Mouse (Mus musculus) regulatory T cell (primary cell): ENCODE results near the gene Birc5.
"Not testable (repeated sequence)": the region's sequence is repeated elsewhere in the genome, so short reads cannot be mapped to it uniquely, and the experiment has no call there.

Source experiments
- in situ Hi-C: fragments of 300-600 bp; cut with MboI, MseI; formaldehyde crosslinking; loops from one replicate; pipeline ENCODE4 v1.15.1; 2025; ENCODE audit warnings: high pct_unique_total_duplicates

Gene Birc5

GRCm38 (mm10) chr11:117848985-117849671, at the start of gene Birc5:
Gene Birc5 (plus strand): TSS chr11:117849251.
- in situ Hi-C loops: no loop called here

GRCm38 (mm10) chr11:117800038-117800437, 49.0 kb upstream of the Birc5 start:
- in situ Hi-C loops: no loop called here

- in situ Hi-C loops: no loop called here
These were observed 47.4 kb upstream of the Birc5 start for GRCm38 (mm10) chr11:117801650-117802049.

DNA sequence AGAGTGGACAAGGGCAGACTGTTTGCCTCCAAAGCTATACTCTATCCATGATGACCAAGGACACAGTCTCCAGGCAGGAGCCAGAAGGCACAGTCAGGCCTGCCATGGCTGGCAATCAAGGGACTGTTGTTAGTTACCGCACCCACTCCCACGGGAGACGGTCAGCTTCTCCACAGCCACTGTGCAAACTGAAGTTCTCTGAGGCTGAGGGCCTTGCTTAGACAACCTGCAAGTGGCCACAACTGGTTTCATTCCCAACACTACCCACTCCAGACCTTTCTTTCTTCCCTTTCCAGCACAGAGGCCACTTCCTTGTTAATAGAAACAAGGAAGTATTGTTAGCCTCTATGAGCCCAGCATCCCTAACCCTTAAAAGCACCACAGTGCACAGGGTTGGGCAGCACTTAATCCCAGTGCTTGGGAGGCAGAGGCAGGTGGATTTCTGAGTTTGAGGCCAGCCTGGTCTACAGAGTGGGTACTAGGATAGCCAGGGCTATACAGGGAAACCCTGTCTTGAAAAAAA, 45.8 kb upstream of the Birc5 start:
- in situ Hi-C loops: no loop called here

DNA sequence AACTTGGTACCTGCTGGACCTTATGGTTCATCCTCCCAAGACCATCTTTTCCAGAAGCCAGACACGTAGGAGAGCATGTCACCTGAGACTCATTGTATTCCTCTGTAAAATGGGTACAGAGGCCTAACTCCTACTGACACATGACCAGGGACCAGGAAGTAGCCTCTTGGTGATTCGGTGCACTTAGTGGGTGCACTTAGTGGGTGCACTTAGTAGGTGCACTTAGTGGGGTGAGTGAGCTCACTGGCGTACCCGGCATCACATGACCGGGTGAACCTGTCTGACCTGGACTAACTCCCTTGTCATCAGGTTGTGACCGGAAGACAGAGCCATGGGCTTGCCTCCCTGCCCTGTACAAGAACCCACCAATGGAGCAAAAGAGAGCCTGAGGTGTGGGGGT, 42.3 kb upstream of the Birc5 start:
- in situ Hi-C loops: no loop called here

DNA sequence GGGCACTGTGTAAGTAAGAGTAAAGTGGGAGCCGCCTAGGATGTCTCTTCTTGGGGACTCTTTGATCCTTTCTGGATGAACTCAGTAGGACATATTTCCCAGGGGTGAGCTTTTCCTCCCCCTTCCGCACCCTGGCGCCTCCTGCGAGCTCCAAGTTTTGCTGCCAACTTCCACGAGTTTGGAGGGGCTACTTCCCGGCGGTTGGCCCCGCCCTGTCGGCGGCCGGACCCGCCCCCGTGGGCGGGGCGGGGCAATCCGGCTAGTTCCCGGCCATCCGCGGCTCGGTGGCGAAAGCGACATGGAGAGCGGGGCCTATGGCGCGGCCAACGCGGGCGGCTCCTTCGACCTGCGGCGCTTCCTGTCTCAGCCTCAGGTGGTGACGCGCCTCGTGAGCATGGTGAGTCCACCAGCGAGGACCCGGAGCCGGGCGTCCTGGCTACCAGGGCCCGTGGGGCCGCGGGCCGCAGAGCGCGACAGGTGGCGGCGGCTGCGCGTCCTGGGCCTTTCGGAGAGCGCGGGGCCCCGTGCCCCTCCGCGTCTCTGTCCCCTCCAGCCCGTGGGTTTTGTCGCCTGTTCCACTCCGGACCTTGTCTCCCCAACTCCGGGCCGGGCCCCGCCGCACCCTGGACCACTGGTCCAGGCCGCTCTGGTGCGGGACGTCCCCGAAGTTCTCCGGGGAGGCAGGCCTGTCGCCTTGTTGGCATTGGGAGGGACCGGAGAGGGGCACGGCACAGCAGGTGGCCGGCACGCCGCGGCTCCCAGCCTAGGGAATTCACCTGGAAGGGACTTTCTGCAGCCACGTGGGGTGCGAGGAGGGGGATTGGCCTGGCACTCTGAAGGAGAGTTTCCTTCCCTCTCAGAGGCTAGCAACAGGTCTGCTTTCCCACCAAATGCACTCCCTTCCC, 39.4 kb upstream of the Birc5 start, which contains the start of the genes Gm20708 and Syngr2:
TSS of gene Gm20708 (plus strand) at position 262 of the 905 bp plus-strand sequence.
TSS of gene Syngr2 (plus strand) at position 262 of the 905 bp plus-strand sequence.
- in situ Hi-C loops: loop anchor here (5.0 kb wide), 1 partner anchor 422 kb away; no protein-coding TSS in a partner anchor

DNA sequence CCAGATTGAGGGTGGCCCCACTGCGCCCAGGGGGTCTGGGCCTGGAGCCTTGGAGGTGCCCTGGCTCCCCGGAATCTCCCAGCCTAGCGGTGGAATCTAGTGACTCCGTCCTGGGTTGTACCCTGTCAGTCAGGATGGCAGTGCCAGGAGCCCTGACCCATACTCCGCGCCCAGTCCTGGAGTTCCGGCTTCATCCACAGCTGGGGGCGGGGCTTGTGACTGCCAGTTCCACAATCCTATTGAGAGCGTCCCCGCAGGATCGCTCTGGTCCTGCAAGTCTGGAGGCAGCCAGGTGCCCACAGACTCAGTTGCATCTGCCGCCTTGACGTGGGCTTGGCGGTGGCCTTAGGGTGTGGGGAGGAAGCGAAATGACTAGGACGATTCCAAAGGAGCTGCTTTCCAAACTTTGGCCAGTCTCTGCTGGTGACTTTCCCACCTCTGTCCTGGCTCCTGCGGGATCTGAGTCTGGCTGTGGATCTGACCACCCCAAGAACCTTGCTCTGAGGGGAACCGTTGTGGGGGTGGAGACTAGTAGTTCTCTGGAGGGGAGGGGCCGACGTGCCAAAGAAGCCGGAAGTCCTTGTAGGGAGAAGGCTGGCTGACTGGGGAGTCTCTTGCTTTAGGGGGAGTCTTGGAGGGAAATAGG, 38.5 kb upstream of the Birc5 start:
- in situ Hi-C loops: loop anchor here (5.0 kb wide), 1 partner anchor 423 kb away; no protein-coding TSS in a partner anchor

- in situ Hi-C loops: loop anchor here (5.0 kb wide), 1 partner anchor 427 kb away; no protein-coding TSS in a partner anchor
These were observed 35.2 kb upstream of the Birc5 start for GRCm38 (mm10) chr11:117813867-117814266.

- in situ Hi-C loops: loop anchor here (5.0 kb wide), 1 partner anchor 428 kb away; no protein-coding TSS in a partner anchor
These were observed 34.2 kb upstream of the Birc5 start for GRCm38 (mm10) chr11:117814704-117815366.

- in situ Hi-C loops: not testable (repeated sequence)
These were observed 33.2 kb upstream of the Birc5 start for GRCm38 (mm10) chr11:117815850-117816249.

- in situ Hi-C loops: no loop called here
These were observed 32.6 kb upstream of the Birc5 start for GRCm38 (mm10) chr11:117816389-117816996.

DNA sequence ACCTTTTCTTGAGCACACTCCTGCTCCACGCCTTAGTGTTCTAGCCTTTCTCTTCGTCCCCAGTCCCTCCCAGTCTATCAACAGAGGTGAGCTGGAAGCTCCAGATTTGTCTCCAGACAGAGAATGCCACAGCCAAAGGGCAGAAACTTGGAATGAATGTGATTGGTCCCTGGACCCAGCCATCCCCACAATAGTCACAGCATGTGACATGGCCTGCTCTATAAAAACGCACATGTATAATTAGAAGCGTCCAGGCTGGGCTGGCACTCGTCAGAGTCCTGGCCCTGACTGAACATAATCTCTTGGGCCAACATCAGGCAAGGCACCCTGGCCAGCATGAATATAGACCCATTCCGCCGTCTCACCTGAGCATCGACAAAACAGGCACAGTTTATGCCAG, 30.0 kb upstream of the Birc5 start:
- in situ Hi-C loops: no loop called here

- in situ Hi-C loops: loop anchor here (5.0 kb wide), 1 partner anchor 98 kb away; no protein-coding TSS in a partner anchor
These were observed 28.9 kb upstream of the Birc5 start for GRCm38 (mm10) chr11:117820173-117820572.

DNA sequence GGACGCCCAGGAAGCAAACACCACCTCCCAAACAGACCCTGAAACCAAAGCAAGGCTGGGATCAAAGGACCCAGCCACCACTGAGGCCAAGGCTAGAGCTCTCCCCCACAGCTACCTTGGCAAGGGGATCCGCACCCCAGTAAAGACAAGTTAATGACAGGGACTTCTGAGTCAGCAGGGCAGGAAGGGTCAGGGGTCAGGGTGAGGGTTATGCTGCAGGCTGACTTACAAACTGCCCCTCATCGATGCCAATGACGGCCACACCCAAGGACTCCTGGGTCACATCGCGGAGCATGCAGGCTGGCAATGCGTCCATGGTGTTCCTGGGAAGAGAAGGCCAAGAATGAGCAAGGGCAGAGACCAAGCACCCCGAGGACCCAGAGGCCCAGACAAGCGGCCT, 27.2 kb upstream of the Birc5 start:
- in situ Hi-C loops: loop anchor here (5.0 kb wide), 1 partner anchor 100 kb away; no protein-coding TSS in a partner anchor

- in situ Hi-C loops: loop anchor here (5.0 kb wide), 1 partner anchor 100 kb away; no protein-coding TSS in a partner anchor
These were observed 26.3 kb upstream of the Birc5 start for GRCm38 (mm10) chr11:117822728-117823241.

DNA sequence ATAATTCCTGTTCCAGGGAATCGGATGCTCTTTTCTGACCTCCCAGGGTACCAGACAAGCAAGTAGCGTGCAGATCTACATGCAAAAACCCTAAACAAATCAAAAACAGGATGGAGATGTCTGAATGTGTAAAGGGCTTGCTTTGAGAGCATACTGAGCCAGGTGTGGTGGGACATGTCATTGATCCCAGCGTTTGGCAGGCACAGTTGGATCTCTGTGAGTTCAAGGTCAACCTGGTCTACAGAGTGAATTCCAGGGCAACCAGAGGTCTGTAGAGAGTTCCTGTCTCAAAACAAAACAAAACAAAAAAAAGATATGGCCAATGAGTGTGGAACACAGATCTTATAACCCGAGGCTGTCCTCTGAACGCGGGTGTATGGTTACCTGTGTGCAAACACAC, 25.6 kb upstream of the Birc5 start:
- in situ Hi-C loops: loop anchor here (5.0 kb wide), 1 partner anchor 101 kb away; no protein-coding TSS in a partner anchor

- in situ Hi-C loops: loop anchor here (5.0 kb wide), 1 partner anchor 102 kb away; no protein-coding TSS in a partner anchor
These were observed 24.7 kb upstream of the Birc5 start for GRCm38 (mm10) chr11:117824060-117824969.

GRCm38 (mm10) chr11:117825333-117826101, 23.5 kb upstream of the Birc5 start, which contains the start of the genes Afmid and Tk1:
Gene Afmid (plus strand): TSS chr11:117825924.
Gene Tk1 (minus strand): TSS chr11:117826092.
- in situ Hi-C loops: no loop called here
